Mouse (Mus musculus) forebrain, embryonic 16.5 days (tissue): ENCODE measurements around the gene Olfr1065. TPM values are rescaled to one million over a fixed set of nuclear protein-coding genes. Genes with fewer than 3 reads are reported as not detected.
"Not testable (repeated sequence)": the region's sequence is repeated elsewhere in the genome, so short reads cannot be mapped to it uniquely, and the experiment has no call there.

Source experiments
- ATAC-seq: fragments of 200-750 bp; cut with Nextera tagmentation; 2 replicates; pipeline ENCODE4 v1.8.0; 2017; ENCODE audit warnings: mild to moderate bottlenecking, moderate library complexity
- H3K27ac ChIP-seq: fragments of 300-500 bp; sonication (generic); 2 replicates; pipeline ENCODE4 v1.5.1; 2014; ENCODE audit warnings: low read length, control low read depth
- H3K27me3 ChIP-seq: fragments of 300-500 bp; sonication (generic); replicated peaks from 2 replicates; pipeline ENCODE4 v1.6.1; 2014; ENCODE audit warnings: low read length; ENCODE audit not compliant: control insufficient read depth, insufficient read depth
- H3K36me3 ChIP-seq: fragments of 300-500 bp; sonication (generic); 2 replicates; pipeline ENCODE4 v1.6.1; 2014; ENCODE audit not compliant: control insufficient read depth, insufficient read depth
- H3K4me1 ChIP-seq: fragments of 300-500 bp; sonication (generic); replicated peaks from 2 replicates; pipeline ENCODE4 v1.6.1; 2014; ENCODE audit warnings: low read length; ENCODE audit not compliant: control insufficient read depth, insufficient read depth
- H3K4me2 ChIP-seq: fragments of 300-500 bp; sonication (generic); 2 replicates; pipeline ENCODE4 v1.6.1; 2014; ENCODE audit warnings: mild to moderate bottlenecking, low read length, control low read depth
- H3K4me3 ChIP-seq: fragments of 300-500 bp; sonication (generic); replicated peaks from 2 replicates; pipeline ENCODE4 v1.5.1; 2014; ENCODE audit warnings: mild to moderate bottlenecking, low read length, control low read depth
- H3K9ac ChIP-seq: fragments of 300-500 bp; sonication (generic); replicated peaks from 2 replicates; pipeline ENCODE4 v1.6.1; 2014; ENCODE audit warnings: low read depth, low read length, control low read depth
- H3K9me3 ChIP-seq: fragments of 300-500 bp; sonication (generic); 2 replicates; pipeline ENCODE4 v1.6.1; 2016; ENCODE audit warnings: low read length; ENCODE audit not compliant: control insufficient read depth
- WGBS: fragments of 180-500 bp; shearing (Covaris S2); extraction: QIAGEN DNeasy Blood & Tissue Kit; methylation state at CpG from one replicate; pipeline ENCODE4 v1.1.7; 2014; 5-methylcytosine and 5-hydroxymethylcytosine counted together
- polyA plus RNA-seq: library from polyadenylated mRNA; unstranded; fragments of >200 nt; fragmentation: Nextera tagmentation; extraction: Ambion mirVana; gene quantifications from 2 replicates; pipeline ENCODE4 v1.2.1, GENCODE M21; 2015

Gene Olfr1065
- polyA plus RNA-seq, result not detected in 2 replicates

DNA sequence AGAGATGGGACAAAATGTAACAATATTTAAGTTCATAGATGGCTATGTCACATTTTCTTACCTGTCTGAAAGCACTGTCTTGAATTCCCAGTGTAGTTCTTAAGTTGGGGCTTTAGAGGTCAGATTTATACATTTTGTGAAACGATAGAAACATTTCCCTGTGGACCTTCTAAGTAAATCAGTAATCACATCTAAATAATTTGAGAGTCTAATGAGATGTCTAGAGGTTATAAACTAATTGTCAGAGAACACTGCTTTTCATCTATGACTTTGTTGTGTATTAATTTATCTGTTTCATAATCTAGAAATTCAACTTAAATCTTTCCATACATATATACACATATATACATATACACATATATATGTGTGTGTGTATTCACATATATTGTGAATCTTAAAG, at the start of gene Olfr1065:
Gene Olfr1065 (minus strand): TSS at position 101 of the 400 bp plus-strand sequence.
- ATAC-seq, H3K9ac ChIP-seq, H3K4me2 ChIP-seq, H3K36me3 ChIP-seq, H3K4me1 ChIP-seq, H3K27ac ChIP-seq, H3K9me3 ChIP-seq, H3K27me3 ChIP-seq, H3K4me3 ChIP-seq: not testable (repeated sequence)
- no CpG with 5 or more reads among the region's 1 CpGs for WGBS

DNA sequence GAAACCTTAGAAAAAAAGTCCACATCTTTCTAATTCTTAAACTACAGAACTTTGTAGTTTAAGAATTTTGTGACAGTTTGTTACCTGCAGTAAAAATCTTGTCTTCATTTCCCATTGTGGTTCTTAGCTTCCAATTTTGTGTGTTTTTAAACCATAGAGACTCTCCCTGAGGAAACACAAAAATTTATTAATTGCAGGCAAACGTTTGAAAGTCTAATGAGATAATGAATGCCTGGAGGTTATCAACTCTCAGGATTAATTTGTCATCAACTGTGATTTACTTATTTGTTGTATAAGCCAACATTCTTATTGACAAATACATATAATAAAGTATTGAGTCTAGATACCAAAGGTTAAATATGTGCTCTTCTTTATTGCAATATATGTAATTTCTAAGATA, 36.9 kb upstream of the Olfr1065 start, which contains the start of gene Olfr228:
Gene Olfr228 (minus strand): TSS at position 101 of the 400 bp plus-strand sequence.
- H3K4me1 ChIP-seq, result no peaks in the 10 kb centered on the region
- no peaks in the 10 kb centered on the region for H3K9me3 ChIP-seq
- no peak within 1 kb of the TSS for H3K4me3 ChIP-seq
- no peak within 1 kb of the TSS for H3K4me2 ChIP-seq
- no peak within 1 kb of the TSS for H3K27ac ChIP-seq
- no peak for ATAC-seq
- H3K9ac ChIP-seq, result no peak within 1 kb of the TSS
- no peaks in the 10 kb centered on the region for H3K27me3 ChIP-seq
- no peaks in the 10 kb centered on the region for H3K36me3 ChIP-seq
- 48% methylated on average over 1 of the region's 1 CpGs for WGBS

DNA sequence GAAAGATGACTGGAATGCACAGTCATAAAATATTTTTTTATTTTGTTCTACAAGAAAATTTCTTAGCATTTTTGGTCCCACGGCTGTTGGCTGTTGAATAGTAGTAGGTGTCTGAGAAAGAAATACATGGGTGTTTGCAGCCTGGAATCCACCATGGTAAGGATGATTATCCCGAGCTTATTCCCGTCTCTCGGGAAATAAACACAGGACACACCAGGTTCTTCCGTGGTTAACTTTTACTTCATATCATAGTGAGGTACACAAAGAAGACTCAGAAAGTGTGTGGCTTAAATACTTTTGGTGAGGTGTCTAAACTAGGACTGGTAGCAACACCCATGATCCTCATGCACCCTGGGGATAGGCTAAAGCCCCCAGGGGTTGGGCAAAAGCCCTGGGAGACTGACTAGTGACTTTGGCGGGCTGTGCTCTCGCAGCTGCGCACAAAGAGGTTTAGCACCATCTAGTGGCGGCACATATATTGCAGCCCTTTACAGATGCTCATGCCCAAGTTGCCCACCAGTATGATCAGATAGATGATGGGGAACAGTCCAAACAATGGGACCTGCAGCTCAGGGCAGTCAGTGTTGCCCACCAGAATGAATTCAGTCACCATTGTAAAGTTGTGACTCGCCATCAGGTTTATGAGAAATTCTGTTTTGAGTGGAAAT, 14.2 kb upstream of the Olfr1065 start:
- ATAC-seq, result peak; percentile 77
- no peaks in the 10 kb centered on the region for H3K27me3 ChIP-seq
- H3K4me2 ChIP-seq, result peak overlapping the region; percentile 23; the same call in 1 of the 2 replicates
- no peak overlapping the region for H3K4me3 ChIP-seq
- 41% methylated on average over 10 of the region's 10 CpGs for WGBS
- no peak overlapping the region for H3K9ac ChIP-seq
- H3K4me1 ChIP-seq, result no peaks in the 10 kb centered on the region
- no peak overlapping the region for H3K27ac ChIP-seq
- no peaks in the 10 kb centered on the region for H3K36me3 ChIP-seq
- no peaks in the 10 kb centered on the region for H3K9me3 ChIP-seq

DNA sequence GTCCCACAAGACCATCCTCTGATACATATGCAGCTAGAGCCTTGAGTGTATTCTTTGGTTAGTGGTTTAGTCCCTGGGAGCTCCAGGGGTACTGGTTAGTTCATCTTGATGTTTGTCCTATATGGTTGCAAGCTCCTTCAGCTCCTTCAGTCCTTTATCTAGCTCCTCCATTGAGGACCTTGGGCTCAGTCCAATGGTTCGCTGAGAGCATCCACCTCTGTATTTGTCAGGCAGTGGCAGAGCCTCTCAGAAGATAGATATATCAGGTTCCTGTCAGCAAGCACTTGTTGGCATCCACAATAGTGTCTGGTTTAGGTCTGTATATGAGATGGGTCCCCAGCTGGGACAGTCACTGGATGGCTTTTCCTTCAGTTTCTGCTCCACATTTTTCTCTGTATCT, 10.0 kb upstream of the Olfr1065 start:
- Histone ChIP-seq H3K27me3 (no peaks in the 10 kb centered on the region), H3K4me2 (no peak overlapping the region), H3K27ac (no peak overlapping the region), H3K9me3 (no peaks in the 10 kb centered on the region), H3K4me3 (no peak overlapping the region), H3K9ac (no peak overlapping the region), H3K4me1 (no peaks in the 10 kb centered on the region), H3K36me3 (no peaks in the 10 kb centered on the region)
- no peak for ATAC-seq
- WGBS, result 83% methylated on average over 1 of the region's 1 CpGs

DNA sequence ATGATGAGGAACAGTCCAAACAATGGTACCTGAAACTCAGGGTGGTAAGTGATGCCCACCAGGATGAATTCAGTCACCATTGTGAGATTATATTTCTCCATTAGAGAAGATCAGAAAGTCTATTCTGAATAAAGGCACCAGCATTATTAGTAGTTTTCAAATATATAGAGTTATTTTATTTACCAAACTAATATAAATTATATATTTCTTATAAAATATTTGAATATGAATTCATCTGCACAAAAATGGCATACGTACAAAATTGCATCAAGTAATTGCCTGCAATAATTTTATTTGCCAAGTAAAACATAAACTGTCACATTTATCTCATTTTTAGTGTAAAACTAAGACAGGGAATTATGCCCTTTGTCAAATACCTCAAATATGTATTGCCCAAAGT, 5.8 kb upstream of the Olfr1065 start, which contains the start of gene Olfr1066:
Gene Olfr1066 (minus strand): TSS at position 101 of the 400 bp plus-strand sequence.
- H3K4me1 ChIP-seq, result no peaks in the 10 kb centered on the region
- H3K4me3 ChIP-seq, result no peak within 1 kb of the TSS
- no peak within 1 kb of the TSS for H3K27ac ChIP-seq
- no peak within 1 kb of the TSS for H3K4me2 ChIP-seq
- H3K27me3 ChIP-seq, result no peaks in the 10 kb centered on the region
- 91% methylated on average over 1 of the region's 1 CpGs for WGBS
- ATAC-seq, result no peak
- H3K9me3 ChIP-seq, result no peaks in the 10 kb centered on the region
- H3K36me3 ChIP-seq, result no peaks in the 10 kb centered on the region
- H3K9ac ChIP-seq, result no peak within 1 kb of the TSS

DNA sequence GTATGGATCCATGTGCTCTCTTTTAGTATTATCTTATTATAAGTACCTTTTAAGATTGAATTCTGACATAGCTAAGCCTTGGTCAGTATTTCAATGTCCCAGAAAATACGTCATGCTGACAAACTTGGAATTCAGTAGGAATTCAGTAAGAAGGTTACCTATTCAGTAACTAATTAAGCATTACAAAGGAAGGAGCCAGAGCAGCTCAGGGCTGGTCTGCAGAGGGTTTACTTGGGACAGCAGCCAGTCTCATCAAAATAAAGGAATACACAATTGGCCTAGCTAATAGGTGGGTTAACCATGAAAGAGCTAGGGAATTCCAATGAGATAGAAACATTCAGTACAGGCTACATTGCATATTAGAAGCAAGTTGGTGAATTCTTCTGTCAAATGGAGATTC, 8.3 kb downstream of the Olfr1065 start:
- ATAC-seq, H3K36me3 ChIP-seq, H3K4me1 ChIP-seq, H3K27ac ChIP-seq, H3K4me2 ChIP-seq, H3K4me3 ChIP-seq, H3K9ac ChIP-seq, H3K9me3 ChIP-seq, H3K27me3 ChIP-seq: not testable (repeated sequence)
- 24% methylated on average over 1 of the region's 1 CpGs for WGBS

DNA sequence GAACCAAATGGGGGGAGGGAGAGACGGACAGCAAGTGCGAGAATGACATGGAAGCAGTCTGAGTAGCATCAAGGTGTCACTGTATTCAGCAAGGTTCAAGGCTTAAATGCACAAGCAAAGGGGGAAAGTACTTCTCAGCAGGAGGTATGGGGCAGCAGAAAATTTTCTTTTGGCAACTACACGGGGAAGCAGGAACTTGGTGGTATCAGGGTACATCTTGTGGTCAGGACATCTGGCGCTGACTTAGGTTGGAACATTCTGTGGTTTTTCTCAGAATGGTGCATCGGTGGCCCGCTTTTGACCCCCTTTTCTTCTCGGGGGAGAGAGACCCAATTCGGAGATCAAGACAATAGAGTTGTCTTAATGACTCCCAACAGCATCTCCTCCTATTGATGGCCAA, 21.9 kb downstream of the Olfr1065 start:
- H3K4me3 ChIP-seq, ATAC-seq, H3K4me2 ChIP-seq, H3K4me1 ChIP-seq, H3K27ac ChIP-seq, H3K27me3 ChIP-seq, H3K36me3 ChIP-seq, H3K9me3 ChIP-seq, H3K9ac ChIP-seq: not testable (repeated sequence)
- 95% methylated on average over 8 of the region's 8 CpGs for WGBS

DNA sequence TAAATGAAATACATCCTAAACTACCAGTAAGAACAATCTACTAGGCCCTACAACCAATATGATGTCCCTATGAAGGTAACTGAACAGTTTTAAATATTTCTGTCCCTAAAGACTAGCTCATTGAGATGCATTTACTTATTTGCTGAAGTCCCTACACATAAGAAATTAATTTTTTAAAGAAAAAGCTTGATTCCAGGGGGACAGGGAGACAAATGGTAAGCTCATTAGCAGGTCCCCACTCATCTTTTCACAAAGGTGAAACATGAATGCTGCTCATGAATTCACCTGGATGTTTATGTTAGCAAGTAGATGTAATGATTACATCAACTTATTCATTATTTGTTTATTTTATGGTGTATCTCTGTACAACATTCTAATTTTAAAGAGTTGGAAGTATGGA, 23.7 kb downstream of the Olfr1065 start, which contains the start of gene Olfr1062:
Gene Olfr1062 (minus strand): TSS at position 101 of the 400 bp plus-strand sequence.
- H3K27ac ChIP-seq, H3K4me2 ChIP-seq, H3K4me1 ChIP-seq, H3K4me3 ChIP-seq, H3K36me3 ChIP-seq, H3K27me3 ChIP-seq, H3K9ac ChIP-seq, ATAC-seq, H3K9me3 ChIP-seq: not testable (repeated sequence)

DNA sequence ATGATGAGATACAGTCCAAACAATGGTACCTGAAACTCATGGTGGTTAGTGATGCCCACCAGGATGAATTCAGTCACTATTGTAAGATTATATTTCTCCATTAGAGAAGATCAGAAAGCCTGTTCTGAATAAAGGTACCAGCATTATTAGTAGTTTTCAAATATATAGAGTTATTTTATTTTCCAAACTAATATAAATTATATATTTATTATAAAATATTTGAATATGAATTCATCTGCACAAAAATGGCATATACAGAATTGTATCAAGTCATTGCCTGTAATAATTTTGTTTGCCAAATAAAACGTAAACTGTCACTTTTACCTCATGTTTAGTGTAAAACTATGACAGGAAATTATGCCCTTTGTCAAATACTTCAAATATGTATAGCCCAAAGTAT, 36.4 kb downstream of the Olfr1065 start, which contains the start of gene Olfr1061:
Gene Olfr1061 (minus strand): TSS at position 101 of the 400 bp plus-strand sequence.
- no peaks in the 10 kb centered on the region for H3K4me1 ChIP-seq
- 80% methylated on average over 1 of the region's 1 CpGs for WGBS
- no peaks in the 10 kb centered on the region for H3K27me3 ChIP-seq
- no peak within 1 kb of the TSS for H3K27ac ChIP-seq
- no peak for ATAC-seq
- no peak within 1 kb of the TSS for H3K4me2 ChIP-seq
- no peak within 1 kb of the TSS for H3K4me3 ChIP-seq
- no peaks in the 10 kb centered on the region for H3K9me3 ChIP-seq
- no peaks in the 10 kb centered on the region for H3K36me3 ChIP-seq
- no peak within 1 kb of the TSS for H3K9ac ChIP-seq
